Mouse (Mus musculus) forebrain, embryonic 16.5 days (tissue): ENCODE results near the gene Myoz1. TPM values are rescaled to one million over a fixed set of nuclear protein-coding genes. Genes with fewer than 3 reads are reported as not detected.

ENCODE experiments used
- ATAC-seq: fragments of 200-750 bp; cut with Nextera tagmentation; 2 replicates; pipeline ENCODE4 v1.8.0; 2017; ENCODE audit warnings: mild to moderate bottlenecking, moderate library complexity
- H3K27ac ChIP-seq: fragments of 300-500 bp; sonication (generic); 2 replicates; pipeline ENCODE4 v1.5.1; 2014; ENCODE audit warnings: low read length, control low read depth
- H3K27me3 ChIP-seq: fragments of 300-500 bp; sonication (generic); replicated peaks from 2 replicates; pipeline ENCODE4 v1.6.1; 2014; ENCODE audit warnings: low read length; ENCODE audit not compliant: control insufficient read depth, insufficient read depth
- H3K36me3 ChIP-seq: fragments of 300-500 bp; sonication (generic); 2 replicates; pipeline ENCODE4 v1.6.1; 2014; ENCODE audit not compliant: control insufficient read depth, insufficient read depth
- H3K4me1 ChIP-seq: fragments of 300-500 bp; sonication (generic); replicated peaks from 2 replicates; pipeline ENCODE4 v1.6.1; 2014; ENCODE audit warnings: low read length; ENCODE audit not compliant: control insufficient read depth, insufficient read depth
- H3K4me2 ChIP-seq: fragments of 300-500 bp; sonication (generic); 2 replicates; pipeline ENCODE4 v1.6.1; 2014; ENCODE audit warnings: mild to moderate bottlenecking, low read length, control low read depth
- H3K4me3 ChIP-seq: fragments of 300-500 bp; sonication (generic); replicated peaks from 2 replicates; pipeline ENCODE4 v1.5.1; 2014; ENCODE audit warnings: mild to moderate bottlenecking, low read length, control low read depth
- H3K9ac ChIP-seq: fragments of 300-500 bp; sonication (generic); replicated peaks from 2 replicates; pipeline ENCODE4 v1.6.1; 2014; ENCODE audit warnings: low read depth, low read length, control low read depth
- H3K9me3 ChIP-seq: fragments of 300-500 bp; sonication (generic); 2 replicates; pipeline ENCODE4 v1.6.1; 2016; ENCODE audit warnings: low read length; ENCODE audit not compliant: control insufficient read depth
- WGBS: fragments of 180-500 bp; shearing (Covaris S2); extraction: QIAGEN DNeasy Blood & Tissue Kit; methylation state at CpG from one replicate; pipeline ENCODE4 v1.1.7; 2014; 5-methylcytosine and 5-hydroxymethylcytosine counted together
- polyA plus RNA-seq: library from polyadenylated mRNA; unstranded; fragments of >200 nt; fragmentation: Nextera tagmentation; extraction: Ambion mirVana; gene quantifications from 2 replicates; pipeline ENCODE4 v1.2.1, GENCODE M21; 2015

Gene Myoz1
- polyA plus RNA-seq, 1 experiment from 2014 or later: not detected

- WGBS: under 1% methylated on average over 52 of the region's 52 CpGs
- peak overlapping the region; percentile 83 for H3K9ac ChIP-seq
- no peaks in the 10 kb centered on the region for H3K27me3 ChIP-seq
- H3K27ac ChIP-seq: peak overlapping the region; percentile 71
- H3K9me3 ChIP-seq: no peaks in the 10 kb centered on the region
- H3K4me2 ChIP-seq: peak overlapping the region; percentile 92
- H3K4me3 ChIP-seq: peak overlapping the region; percentile 72
- no peaks in the 10 kb centered on the region for H3K36me3 ChIP-seq
- peak; percentile 88 for ATAC-seq
- peaks cover 10% of the 10 kb centered on the region for H3K4me1 ChIP-seq
Observed at GRCm38 (mm10) chr14:20660827-20661660, 4.7 kb upstream of the Myoz1 start.

- Histone ChIP-seq H3K27ac (no peak overlapping the region), H3K4me1 (peaks cover 10% of the 10 kb centered on the region), H3K4me2 (no peak overlapping the region), H3K9me3 (no peaks in the 10 kb centered on the region), H3K4me3 (no peak overlapping the region), H3K36me3 (no peaks in the 10 kb centered on the region), H3K9ac (no peak overlapping the region), H3K27me3 (no peaks in the 10 kb centered on the region)
- 94% methylated on average over 7 of the region's 7 CpGs for WGBS
- no peak for ATAC-seq
Observed at GRCm38 (mm10) chr14:20659687-20660086, 3.3 kb upstream of the Myoz1 start.

GRCm38 (mm10) chr14:20658902-20659301 lies 2.6 kb upstream of the Myoz1 start:
- Histone ChIP-seq H3K27ac (no peak overlapping the region), H3K36me3 (no peaks in the 10 kb centered on the region), H3K4me3 (no peak overlapping the region), H3K4me1 (peaks cover 10% of the 10 kb centered on the region), H3K9ac (no peak overlapping the region), H3K27me3 (no peaks in the 10 kb centered on the region), H3K4me2 (no peak overlapping the region), H3K9me3 (no peaks in the 10 kb centered on the region)
- ATAC-seq: no peak
- 92% methylated on average over 6 of the region's 6 CpGs for WGBS

- H3K4me2 ChIP-seq: no peak overlapping the region
- ATAC-seq: no peak
- no peaks in the 10 kb centered on the region for H3K27me3 ChIP-seq
- H3K4me3 ChIP-seq: no peak overlapping the region
- peaks cover 10% of the 10 kb centered on the region for H3K4me1 ChIP-seq
- no peaks in the 10 kb centered on the region for H3K9me3 ChIP-seq
- H3K9ac ChIP-seq: no peak overlapping the region
- no peak overlapping the region for H3K27ac ChIP-seq
- no peaks in the 10 kb centered on the region for H3K36me3 ChIP-seq
Observed at GRCm38 (mm10) chr14:20658326-20658725, 2.0 kb upstream of the Myoz1 start.

GRCm38 (mm10) chr14:20655731-20656130 lies 609 bp downstream of the Myoz1 start:
- ATAC-seq: no peak
- no peaks in the 10 kb centered on the region for H3K9me3 ChIP-seq
- peaks cover 3% of the 10 kb centered on the region; the same call in 1 of the 2 replicates for H3K4me1 ChIP-seq
- H3K4me3 ChIP-seq: no peak overlapping the region
- H3K9ac ChIP-seq: no peak overlapping the region
- no peak overlapping the region for H3K4me2 ChIP-seq
- no peak overlapping the region for H3K27ac ChIP-seq
- no peaks in the 10 kb centered on the region for H3K27me3 ChIP-seq
- WGBS: 88% methylated on average over 9 of the region's 9 CpGs
- H3K36me3 ChIP-seq: no peaks in the 10 kb centered on the region

GRCm38 (mm10) chr14:20654690-20655421 lies 1.5 kb downstream of the Myoz1 start:
- H3K27me3 ChIP-seq: no peaks in the 10 kb centered on the region

GRCm38 (mm10) chr14:20651722-20652256 lies 4.6 kb downstream of the Myoz1 start:
- no peak for ATAC-seq
- no peak overlapping the region for H3K4me3 ChIP-seq
- no peaks in the 10 kb centered on the region for H3K36me3 ChIP-seq
- H3K4me1 ChIP-seq: no peaks in the 10 kb centered on the region
- WGBS: 72% methylated on average over 4 of the region's 4 CpGs
- no peaks in the 10 kb centered on the region for H3K9me3 ChIP-seq
- H3K27me3 ChIP-seq: no peaks in the 10 kb centered on the region
- no peak overlapping the region for H3K9ac ChIP-seq
- no peak overlapping the region for H3K27ac ChIP-seq
- no peak overlapping the region for H3K4me2 ChIP-seq

More at GRCm38 (mm10) chr14:20654690-20655421, 1.5 kb downstream of the Myoz1 start:
- no peak overlapping the region for H3K9ac ChIP-seq
- no peak overlapping the region for H3K27ac ChIP-seq
- no peaks in the 10 kb centered on the region for H3K9me3 ChIP-seq
- no peak for ATAC-seq
- H3K36me3 ChIP-seq: no peaks in the 10 kb centered on the region
- H3K4me3 ChIP-seq: no peak overlapping the region
- no peaks in the 10 kb centered on the region for H3K4me1 ChIP-seq
- WGBS: 81% methylated on average over 9 of the region's 9 CpGs
- H3K4me2 ChIP-seq: no peak overlapping the region

- no peaks in the 10 kb centered on the region for H3K4me1 ChIP-seq
- H3K9ac ChIP-seq: no peak overlapping the region
- H3K27me3 ChIP-seq: no peaks in the 10 kb centered on the region
- no peak overlapping the region for H3K4me3 ChIP-seq
- 79% methylated on average over 2 of the region's 2 CpGs for WGBS
- H3K9me3 ChIP-seq: no peaks in the 10 kb centered on the region
- H3K36me3 ChIP-seq: no peaks in the 10 kb centered on the region
- H3K4me2 ChIP-seq: no peak overlapping the region
- ATAC-seq: no peak
- H3K27ac ChIP-seq: no peak overlapping the region
Observed at GRCm38 (mm10) chr14:20651000-20651399, 5.3 kb downstream of the Myoz1 start.

- Histone ChIP-seq H3K4me1 (peaks cover 5% of the 10 kb centered on the region), H3K9ac (no peak overlapping the region), H3K27ac (no peak overlapping the region), H3K9me3 (no peaks in the 10 kb centered on the region), H3K27me3 (no peaks in the 10 kb centered on the region), H3K4me3 (no peak overlapping the region), H3K36me3 (no peaks in the 10 kb centered on the region), H3K4me2 (no peak overlapping the region)
- no peak for ATAC-seq
Observed at GRCm38 (mm10) chr14:20646381-20646780, 10.0 kb downstream of the Myoz1 start.
